Mouse (Mus musculus): ENCODE data around the gene Crybg1. TPM values are rescaled to one million over a fixed set of nuclear protein-coding genes. Genes with fewer than 3 reads are reported as not detected.

Gene Crybg1
- polyA plus RNA-seq (2015; fragmentation: Nextera tagmentation; extraction: Ambion mirVana), result 0.41 and 0.60 TPM in 2 replicates

GRCm38 (mm10) chr10:44148337-44149317, at the start of gene Crybg1:
Gene Crybg1 (minus strand): TSS chr10:44148853.

GRCm38 (mm10) chr10:43901578-43902194, 247.0 kb downstream of the Crybg1 start, which contains the start of the genes Qrsl1 and Rtn4ip1:
Gene Qrsl1 (minus strand): TSS chr10:43901745.
Gene Rtn4ip1 (plus strand): TSS chr10:43901807.

Other genes with a start within 250 kb of the Crybg1 start
- 8.5 and 11.0 TPM in 2 replicates for gene Qrsl1, start 247.1 kb downstream of the Crybg1 start, polyA plus RNA-seq (2015; fragmentation: Nextera tagmentation; extraction: Ambion mirVana)
- gene Rtn4ip1, start 247.0 kb downstream of the Crybg1 start, polyA plus RNA-seq (2015; fragmentation: Nextera tagmentation; extraction: Ambion mirVana), result 7.8 and 14.4 TPM in 2 replicates
- gene Atg5, start 119.5 kb upstream of the Crybg1 start, polyA plus RNA-seq (2015; fragmentation: Nextera tagmentation; extraction: Ambion mirVana), result 54.1 and 57.4 TPM in 2 replicates

All from adrenal gland, postnatal 0 days (tissue).